Mouse (Mus musculus) forelimb bud, embryonic 11.5 days (tissue): ENCODE data around the gene Fam161a.

Experiments used
- DNase-seq: peaks from one replicate; pipeline ENCODE4 v3.0.0-alpha.2; 2012; ENCODE audit warnings: low read depth, low spot score

Fam161a gene

DNA sequence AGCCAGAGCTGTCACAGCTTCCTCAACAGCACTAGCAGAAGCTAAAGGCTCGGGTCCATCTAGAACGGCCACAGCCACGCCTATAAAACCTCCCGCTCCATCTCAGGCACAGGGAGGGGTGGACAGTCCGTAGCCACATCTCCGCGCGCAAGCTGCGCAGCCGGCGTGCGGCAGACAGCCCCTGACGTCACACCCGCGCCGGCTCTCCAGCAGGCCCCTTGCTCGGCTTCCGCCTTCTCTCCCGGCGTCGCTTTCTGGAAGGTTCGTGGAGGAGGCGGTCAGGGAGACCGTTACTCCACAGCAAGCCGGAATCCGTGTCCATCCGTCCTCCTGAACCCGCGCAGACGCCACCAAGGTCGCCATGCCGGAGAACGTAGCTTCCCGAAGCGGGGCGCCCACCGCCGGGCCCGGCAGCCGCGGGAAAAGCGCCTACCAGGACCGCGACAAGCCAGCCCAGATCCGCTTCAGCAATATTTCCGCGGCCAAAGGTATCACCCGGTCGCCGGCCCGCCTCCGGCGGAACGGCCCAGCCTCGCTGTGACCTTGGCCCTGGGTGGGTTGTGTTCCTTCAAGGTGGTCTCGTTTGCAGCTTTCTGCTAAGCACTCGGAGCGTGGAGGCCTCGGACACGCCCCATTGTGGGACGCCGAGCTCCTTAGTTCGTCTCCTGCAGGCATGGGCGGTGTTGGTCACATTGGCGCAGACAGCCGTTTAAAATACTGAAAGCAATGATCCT is 16.8 kb upstream of the Fam161a start, which contains the start of gene Cct4:
Gene Cct4, plus strand, starts transcription at position 127 of the 734 bp plus-strand sequence.
- DNase-seq: peak; percentile 89

GRCm38 (mm10) chr11:22991218-22991835 is 16.0 kb upstream of the Fam161a start:
- no peak for DNase-seq

DNA sequence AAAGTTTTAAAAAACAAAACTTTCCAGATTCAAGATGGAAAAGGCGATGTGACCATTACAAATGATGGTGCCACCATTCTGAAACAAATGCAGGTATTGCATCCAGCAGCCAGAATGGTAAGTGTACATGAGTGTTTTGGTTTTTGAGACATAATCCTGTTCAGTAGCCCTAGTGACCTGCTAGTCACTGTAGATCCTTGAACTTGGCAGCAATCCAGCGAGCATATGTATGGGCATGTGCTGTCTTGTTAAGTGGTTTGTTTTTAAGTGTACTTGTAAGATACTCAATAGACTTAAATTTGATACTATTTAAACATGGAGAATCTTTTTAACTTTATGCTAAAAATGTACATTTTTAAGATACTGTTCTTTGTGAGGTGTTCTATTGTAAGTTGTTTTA is 13.1 kb upstream of the Fam161a start:
- no peak for DNase-seq

DNA sequence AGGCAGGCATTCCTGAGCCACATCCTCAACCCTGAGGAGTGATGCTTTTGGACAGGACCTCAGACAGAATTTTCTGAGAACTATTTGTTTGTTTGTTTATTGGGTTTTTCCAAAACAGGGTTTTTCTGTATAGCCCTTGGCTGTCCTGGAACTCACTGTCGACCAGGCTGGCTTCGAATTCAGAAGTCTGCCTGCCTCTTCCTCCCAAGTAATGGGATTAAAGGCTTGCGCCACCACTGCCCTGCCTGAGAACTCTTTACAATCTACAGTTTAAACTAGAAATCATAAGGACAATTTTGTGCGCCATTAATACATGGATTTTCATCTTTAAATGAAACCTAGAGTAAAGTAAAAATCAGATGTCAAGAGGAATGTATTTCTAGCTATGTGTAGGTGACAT is 11.9 kb upstream of the Fam161a start:
- no peak for DNase-seq

DNA sequence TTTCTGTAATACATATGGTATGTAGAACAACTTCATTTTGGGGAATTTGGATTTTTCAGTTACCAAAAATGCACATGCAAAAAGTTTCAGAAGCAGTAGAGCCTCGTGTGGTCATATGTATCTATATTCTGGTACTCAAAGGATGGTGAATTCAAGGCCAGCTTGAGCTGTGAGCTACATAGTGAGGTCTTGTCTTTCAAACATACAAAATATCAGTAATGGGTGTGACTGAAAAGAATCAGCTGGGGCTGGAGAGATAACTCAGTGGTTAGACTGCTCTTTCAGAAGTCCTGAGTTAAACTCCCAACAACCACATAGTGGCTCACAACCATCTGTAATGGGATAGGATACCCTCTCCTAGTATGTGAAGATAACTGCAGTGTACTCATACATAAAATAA is 9.0 kb upstream of the Fam161a start:
- DNase-seq: no peak

GRCm38 (mm10) chr11:23005276-23005675 is 2.1 kb upstream of the Fam161a start:
- no peak for DNase-seq

DNA sequence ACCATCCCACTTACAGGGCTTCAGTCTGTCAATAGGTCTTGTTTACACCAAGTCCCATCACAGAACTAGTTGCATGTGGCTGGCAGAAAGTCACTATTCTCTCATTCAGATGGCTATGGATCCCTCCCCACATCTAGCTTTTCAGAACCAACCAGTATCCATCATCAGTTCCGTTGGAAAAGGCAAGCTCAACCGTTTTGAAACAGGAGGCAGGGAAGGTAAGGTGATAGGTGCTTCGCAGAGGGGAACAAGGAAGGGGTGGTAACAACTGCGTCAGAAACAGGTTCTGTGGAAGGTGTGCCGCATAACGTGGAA is 208 bp upstream of the Fam161a start:
- no peak for DNase-seq

GRCm38 (mm10) chr11:23008181-23008823 is 971 bp downstream of the Fam161a start:
- peak; percentile 79 for DNase-seq

GRCm38 (mm10) chr11:23008824-23009200 is 1.5 kb downstream of the Fam161a start:
- DNase-seq: no peak

DNA sequence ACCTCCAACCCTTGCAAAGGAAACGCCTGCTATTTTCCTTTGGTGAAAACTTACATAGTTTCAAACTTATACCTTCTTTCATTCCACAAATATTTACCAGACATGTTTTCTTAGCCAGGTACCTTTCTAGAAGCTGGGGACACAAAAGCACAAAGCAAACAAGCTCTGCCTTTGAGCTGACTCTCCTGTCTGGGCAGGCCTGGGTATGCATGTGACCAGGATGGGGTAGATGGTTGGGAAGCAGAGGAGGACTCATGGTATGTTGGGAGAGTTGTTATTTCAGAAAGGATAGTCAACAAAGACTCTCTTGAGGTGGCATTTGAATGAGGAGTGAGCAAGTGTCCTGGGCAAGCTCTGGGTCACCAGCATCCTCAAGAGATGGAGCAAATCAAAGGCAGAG is 5.8 kb downstream of the Fam161a start:
- DNase-seq: no peak

DNA sequence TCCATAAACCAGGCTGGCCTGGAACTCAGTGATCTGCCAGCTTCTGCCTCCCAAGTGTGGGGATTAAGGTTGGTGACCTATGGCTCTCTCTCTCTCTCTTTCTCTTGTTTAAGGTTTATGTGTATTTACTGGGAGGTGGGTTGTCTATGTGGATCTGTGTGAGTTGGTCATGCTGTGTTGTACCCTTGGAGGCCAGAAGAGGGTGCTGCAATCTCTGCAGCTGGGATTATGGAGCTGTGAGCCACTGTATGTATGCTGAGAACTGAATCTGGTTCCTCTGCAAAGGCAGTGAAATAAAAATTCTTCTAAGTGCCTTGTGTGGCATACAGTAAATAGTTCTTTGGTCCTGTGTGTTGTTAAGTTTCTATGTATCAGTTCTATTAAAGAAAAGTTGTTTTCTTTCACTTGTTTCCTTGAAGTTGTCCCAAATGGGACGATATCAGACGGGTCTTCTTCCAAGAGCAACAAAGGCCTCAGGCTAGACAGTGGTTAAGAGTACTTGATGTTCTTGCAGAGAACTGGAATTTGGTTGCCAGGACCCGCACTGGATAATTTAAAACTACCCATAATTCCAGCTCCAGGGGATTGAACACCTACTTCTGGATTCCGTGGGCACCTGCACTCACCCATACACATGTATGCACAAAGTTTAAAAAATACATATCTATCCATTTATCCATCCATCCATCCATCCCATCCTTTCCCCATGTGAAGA is 6.4 kb downstream of the Fam161a start:
- no peak for DNase-seq

GRCm38 (mm10) chr11:23014996-23015395 is 7.7 kb downstream of the Fam161a start:
- no peak for DNase-seq

DNA sequence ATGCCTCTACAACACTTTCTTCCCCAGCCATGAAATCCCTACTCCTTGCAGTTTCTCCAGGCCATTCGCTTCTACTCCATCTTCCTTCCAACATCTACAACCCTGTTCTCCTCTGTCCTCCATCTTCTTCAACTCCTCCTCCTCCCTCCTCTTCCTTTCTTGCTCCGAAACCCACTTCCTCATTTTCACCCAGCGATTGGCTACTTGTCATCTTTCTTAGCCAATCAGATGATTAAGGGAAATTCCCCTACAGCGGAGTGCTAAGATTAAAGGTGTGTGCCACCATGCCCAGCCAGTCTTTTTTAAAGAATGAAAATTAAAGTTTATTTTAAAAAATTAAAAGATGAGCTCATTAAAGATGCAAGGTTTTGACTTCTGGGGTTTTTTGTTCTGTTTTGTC is 10.6 kb downstream of the Fam161a start:
- DNase-seq: no peak

DNA sequence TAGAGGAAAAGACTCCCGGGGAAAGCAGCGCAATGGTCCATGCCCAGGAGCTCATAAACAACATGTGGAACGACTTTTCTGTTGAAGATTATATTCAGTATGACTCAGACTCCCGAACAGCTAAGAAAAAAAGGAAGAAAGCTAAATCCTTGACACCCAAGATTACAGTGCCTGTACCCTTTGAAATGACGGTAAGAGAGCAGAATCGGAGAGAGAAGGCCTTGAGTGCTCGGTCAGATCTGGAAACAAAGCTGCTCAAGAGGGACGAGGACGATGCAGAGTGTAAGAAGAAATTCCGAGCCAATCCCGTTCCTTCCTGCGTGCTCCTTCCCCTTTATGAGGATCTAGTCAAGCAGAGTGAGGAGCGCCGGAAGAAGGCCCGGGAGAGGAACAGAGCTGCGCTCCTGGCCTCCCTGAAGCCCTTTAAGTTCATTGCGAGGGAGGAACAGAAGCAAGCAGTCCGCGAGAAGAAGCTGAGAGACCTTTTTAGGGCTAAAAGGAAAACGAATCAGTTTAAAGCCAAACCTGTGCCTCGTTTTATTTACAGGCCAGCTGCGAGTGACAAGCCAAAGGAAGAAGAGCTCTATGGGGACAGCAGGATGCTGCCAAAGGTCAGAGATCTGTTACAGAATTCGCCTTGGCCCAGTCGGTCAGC is 12.9 kb downstream of the Fam161a start:
- no peak for DNase-seq

- DNase-seq: no peak
Measured at GRCm38 (mm10) chr11:23020841-23021240, 13.5 kb downstream of the Fam161a start.

DNA sequence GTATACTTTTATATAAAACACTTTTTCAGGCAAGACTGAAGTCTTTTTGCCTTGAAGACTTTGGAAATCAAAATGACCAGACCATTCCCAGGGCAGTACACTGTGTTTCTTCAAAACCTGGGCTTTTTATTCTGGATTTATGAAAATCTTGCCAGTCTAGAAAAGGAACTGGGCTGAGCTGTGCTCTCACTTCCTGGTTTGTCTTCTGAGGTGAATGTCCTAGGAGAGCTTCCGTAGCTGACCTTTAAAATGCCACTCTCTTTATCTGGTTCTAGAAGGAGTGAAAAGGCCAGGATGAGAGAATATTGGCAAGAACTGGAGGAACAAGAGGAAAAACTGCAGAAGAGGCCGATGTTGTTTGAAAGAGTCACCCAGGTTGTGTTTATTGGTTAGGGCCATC is 15.8 kb downstream of the Fam161a start:
- DNase-seq: no peak

GRCm38 (mm10) chr11:23024169-23024568 is 16.8 kb downstream of the Fam161a start:
- no peak for DNase-seq

DNA sequence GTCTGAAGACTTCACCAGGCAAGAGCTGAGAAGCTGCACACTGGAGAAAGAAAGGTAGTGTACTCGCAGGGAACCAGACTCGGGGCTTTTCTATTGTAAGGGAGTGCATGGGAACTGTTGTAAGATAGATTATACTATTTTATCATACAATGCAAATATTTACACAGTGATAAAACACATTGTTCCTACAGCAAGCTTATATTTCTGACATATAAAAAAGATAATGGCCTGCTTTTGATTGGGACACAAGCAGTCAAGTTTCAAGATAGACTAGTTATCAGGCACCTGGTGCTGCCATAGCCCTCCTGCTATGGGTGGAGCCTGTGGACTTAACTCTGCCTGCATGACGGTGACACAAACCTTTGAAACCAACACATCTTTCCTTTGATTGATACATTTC is 21.6 kb downstream of the Fam161a start:
- no peak for DNase-seq

DNA sequence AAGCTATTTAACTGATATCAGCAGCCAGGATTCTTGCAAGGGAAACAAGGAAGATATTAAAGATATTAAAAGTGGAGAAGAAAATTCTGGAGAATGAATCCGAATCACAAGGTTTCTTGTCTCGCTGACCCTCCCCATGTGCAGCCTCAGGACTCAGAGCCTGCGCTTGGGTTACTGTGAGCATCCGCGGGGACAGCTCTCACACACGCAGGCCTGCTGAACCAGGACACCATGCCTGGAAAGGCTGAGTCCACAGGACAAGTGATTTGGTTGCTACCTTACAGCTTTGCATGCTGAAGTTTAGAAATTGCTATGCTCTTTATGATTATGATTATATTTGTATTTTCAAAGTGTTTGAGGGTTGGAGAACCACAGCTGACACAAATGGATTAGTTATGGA is 22.1 kb downstream of the Fam161a start:
- no peak for DNase-seq

DNA sequence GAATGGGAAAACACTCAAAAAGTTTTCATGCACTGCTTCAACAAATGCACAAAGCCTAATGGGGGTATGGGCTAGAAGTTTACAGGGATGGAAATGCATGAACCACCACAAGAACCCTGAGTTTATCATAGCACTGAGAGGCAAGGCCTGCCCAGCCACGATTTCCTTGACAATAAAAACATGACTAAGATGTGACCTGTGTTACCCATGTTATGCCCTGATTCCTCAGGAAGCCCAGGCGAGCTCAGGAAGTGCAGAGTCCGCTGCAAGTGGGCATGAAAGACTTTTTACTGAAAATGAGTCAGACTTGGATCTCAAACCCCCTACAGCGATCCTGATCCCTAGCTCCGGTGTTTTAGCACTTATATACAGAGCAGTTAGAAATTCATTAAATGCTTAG is 39.9 kb downstream of the Fam161a start:
- DNase-seq: no peak

DNA sequence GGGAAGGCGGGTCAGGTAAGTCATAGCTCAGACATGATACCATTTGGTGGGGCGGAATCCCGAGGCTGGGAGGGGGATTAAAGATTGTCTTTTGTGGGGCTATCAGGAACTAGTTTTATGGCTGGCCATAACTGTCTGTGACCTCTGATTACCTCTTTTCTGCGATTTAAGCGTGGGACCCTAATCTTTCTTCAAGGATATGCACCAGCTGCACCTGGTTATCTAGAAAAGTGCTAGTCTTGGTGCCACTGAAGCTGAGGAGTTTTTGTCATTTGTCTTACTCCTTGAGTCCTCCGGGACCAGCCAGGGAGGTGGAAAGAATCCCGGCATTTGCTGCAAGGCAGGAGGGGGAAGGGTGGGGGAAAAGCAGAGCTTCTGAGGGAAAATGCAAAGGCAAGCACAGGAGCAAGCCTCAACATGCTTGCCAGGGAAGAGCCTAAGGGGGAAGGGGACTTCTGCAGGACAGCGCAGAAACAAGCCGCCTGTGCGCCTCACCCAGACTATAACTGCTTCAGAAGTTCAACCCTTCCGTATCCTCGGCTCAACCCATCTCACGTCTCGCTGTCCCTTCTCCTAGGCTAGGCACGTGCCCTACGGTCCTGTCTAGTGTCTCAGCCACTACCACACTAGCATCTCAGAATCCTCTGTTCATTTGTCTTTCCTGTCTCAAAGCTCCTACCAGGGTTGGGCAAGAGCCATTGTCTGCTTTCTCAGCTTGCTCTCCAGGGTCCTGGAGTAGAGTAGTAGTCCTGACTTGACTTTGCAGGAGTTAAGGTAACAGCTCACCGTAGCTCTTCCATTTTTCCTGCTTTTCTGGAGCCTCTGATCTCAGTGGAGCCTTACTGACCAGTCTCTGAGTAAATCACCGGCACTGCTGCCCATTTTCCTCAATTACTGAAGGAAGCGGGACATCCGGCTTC is 40.6 kb downstream of the Fam161a start:
- DNase-seq: peak; percentile 41
